Mouse (Mus musculus) stomach, postnatal 0 days (tissue): ENCODE results near the gene Aven.

Experiments
- CTCF ChIP-seq: IDR thresholded peaks from 2 replicates; pipeline ENCODE4 v1.5.1; 2016; ENCODE audit warnings: antibody characterized with exemption, low read depth, mild to moderate bottlenecking, moderate library complexity
- EP300 ChIP-seq: optimal IDR thresholded peaks from 2 replicates; pipeline ENCODE3; 2016; ENCODE audit warnings: antibody characterized with exemption

DNA sequence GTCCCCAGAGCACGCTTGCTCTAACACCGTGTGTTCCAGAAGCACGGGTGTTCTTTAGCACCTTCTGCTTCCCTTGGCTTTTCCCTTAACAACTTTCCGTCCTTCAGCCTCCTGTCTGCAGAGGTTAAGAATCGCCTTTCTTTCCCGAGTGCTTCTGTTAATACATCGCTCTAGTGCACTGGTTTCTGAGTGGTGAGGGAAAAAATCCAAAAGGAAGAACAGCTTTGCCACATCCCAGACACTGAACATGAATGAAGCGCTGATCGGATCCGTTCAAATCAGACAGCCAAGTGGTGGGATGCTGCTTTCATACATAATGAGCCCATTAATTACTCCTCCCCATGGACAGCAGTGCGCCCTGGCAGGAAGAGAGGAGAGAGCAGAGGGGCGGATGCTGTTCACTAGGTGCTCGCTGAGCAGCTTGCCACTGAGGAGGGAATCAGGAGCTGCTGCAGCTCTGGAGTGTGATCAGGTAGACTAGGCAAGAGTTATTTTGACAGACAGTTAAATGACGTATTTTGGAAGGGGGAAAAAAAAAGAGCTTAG lies 42.0 kb downstream of the Aven start:
- no peak for TF ChIP-seq CTCF
- TF ChIP-seq EP300: no peak
